ENCODE assay signal across 34 mouse cellular contexts in genomic region chr1:171799648-171800047, GRCm38 (mm10). TPM values are rescaled to one million over a fixed set of nuclear protein-coding genes. Genes with fewer than 3 reads are reported as not detected.
"Had no signal": no experiment of that assay in that cellular context is flagged by ENCODE, and none has a peak within 500 bp of the region (broad histone marks: within the 10 kb centered on the region; RNA-seq: fewer than 3 reads in every experiment).

No protein-coding gene starts in this region.

- H3K9ac ChIP-seq: heart, embryonic 12.5 days; heart, embryonic 13.5 days; heart, embryonic 15.5 days; hindbrain, embryonic 12.5 days; hindbrain, embryonic 13.5 days; hindbrain, embryonic 14.5 days; hindbrain, embryonic 15.5 days; intestine, embryonic 15.5 days; kidney, embryonic 15.5 days had no signal

- H3K27me3 ChIP-seq: heart, embryonic 12.5 days; heart, embryonic 13.5 days; heart, embryonic 15.5 days; hindbrain, embryonic 12.5 days; hindbrain, embryonic 13.5 days; hindbrain, embryonic 15.5 days; intestine, embryonic 15.5 days; kidney, embryonic 15.5 days had no signal

- ATAC-seq: hindbrain, embryonic 16.5 days; hindbrain, postnatal 0 days; inflammation-experienced regulatory T-cells, adult 6 months; intestine, embryonic 15.5 days; intestine, embryonic 16.5 days; intestine, postnatal 0 days had no signal

- DNase-seq: heart, postnatal 10 days; heart, postnatal 14 days; heart, postnatal 36 days; heart, postnatal 4 days; kidney, adult 11 months; kidney, adult 18-20 months; kidney, adult 2 months; kidney, adult 8-10 months; kidney, adult 9 months; kidney, postnatal 10 days; kidney, postnatal 14 days; kidney, postnatal 25 days; kidney, postnatal 36 days; kidney, postnatal 4 days; layer of hippocampus, adult 9-11 months; layer of hippocampus, postnatal 36 days had no signal

- H3K36me3 ChIP-seq: heart, embryonic 10.5 days; heart, embryonic 12.5 days; heart, embryonic 13.5 days; heart, embryonic 15.5 days; hindbrain, embryonic 10.5 days; hindbrain, embryonic 12.5 days; hindbrain, embryonic 13.5 days; hindbrain, embryonic 15.5 days; intestine, embryonic 15.5 days; kidney, embryonic 15.5 days had no signal

- H3K4me3 ChIP-seq: heart, embryonic 10.5 days; heart, embryonic 12.5 days; heart, embryonic 13.5 days; heart, embryonic 15.5 days; hindbrain, embryonic 10.5 days; hindbrain, embryonic 12.5 days; hindbrain, embryonic 13.5 days; hindbrain, embryonic 15.5 days; intestine, embryonic 15.5 days; kidney, embryonic 15.5 days; layer of hippocampus, adult 2 months had no signal

- H3K9me3 ChIP-seq: heart, embryonic 10.5 days; heart, embryonic 12.5 days; heart, embryonic 13.5 days; heart, embryonic 15.5 days; hindbrain, embryonic 10.5 days; hindbrain, embryonic 12.5 days; hindbrain, embryonic 13.5 days; hindbrain, embryonic 15.5 days; intestine, embryonic 15.5 days; kidney, embryonic 15.5 days had no signal

- H3K4me2 ChIP-seq: heart, embryonic 12.5 days; heart, embryonic 13.5 days; heart, embryonic 15.5 days; hindbrain, embryonic 12.5 days; hindbrain, embryonic 13.5 days; hindbrain, embryonic 14.5 days; hindbrain, embryonic 15.5 days; intestine, embryonic 15.5 days; kidney, embryonic 15.5 days had no signal

- H3K4me1 ChIP-seq: heart, embryonic 10.5 days; heart, embryonic 12.5 days; heart, embryonic 13.5 days; heart, embryonic 15.5 days; hindbrain, embryonic 10.5 days; hindbrain, embryonic 12.5 days; hindbrain, embryonic 13.5 days; hindbrain, embryonic 15.5 days; intestine, embryonic 15.5 days; kidney, embryonic 15.5 days had no signal

- H3K27ac ChIP-seq: heart, embryonic 10.5 days; heart, embryonic 13.5 days; heart, embryonic 15.5 days; hindbrain, embryonic 10.5 days; hindbrain, embryonic 12.5 days; hindbrain, embryonic 13.5 days; hindbrain, embryonic 14.5 days; hindbrain, embryonic 15.5 days; hindbrain, postnatal 0 days; intestine, embryonic 15.5 days; kidney, embryonic 15.5 days; kidney, postnatal 0 days; layer of hippocampus, adult 2 months had no signal

RNA-seq across cellular contexts. Expression of gene Slamf1, which starts 32.7 kb away (rescaled TPM):
- polyA plus RNA-seq: intestine, postnatal 0 days had no signal
